In the genomic region with DNA sequence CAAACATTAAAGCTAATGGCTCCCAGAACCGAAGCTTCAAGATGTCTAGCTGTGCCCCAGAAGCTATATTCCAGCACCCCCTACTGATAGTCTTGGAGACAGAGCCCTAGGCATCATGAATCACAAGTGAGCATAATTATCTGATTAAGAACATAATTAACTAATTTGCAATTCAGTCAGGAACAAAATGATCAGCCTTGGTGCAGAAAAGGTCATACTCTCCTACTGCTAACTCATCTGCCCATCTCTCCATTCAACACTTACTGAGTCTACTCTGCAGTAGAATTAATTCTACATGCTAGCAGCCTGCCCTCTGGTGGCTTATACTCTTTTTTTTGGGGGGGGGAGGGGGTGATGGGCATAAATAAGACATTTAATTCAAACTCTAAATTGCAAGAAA, we compare ENCODE assay signal across 16 mouse cellular contexts. TPM values are rescaled to one million over a fixed set of nuclear protein-coding genes. Genes with fewer than 3 reads are reported as not detected.
DNase-seq lines count a peak whose midpoint lies in the region; TF ChIP-seq lines count a peak whose summit lies in the region.
"Had no signal": no experiment of that assay in that cellular context is flagged by ENCODE, and none has a peak within 500 bp of the region (broad histone marks: within the 10 kb centered on the region; RNA-seq: fewer than 3 reads in every experiment).

No protein-coding gene starts in this region.

- TF ChIP-seq EP300 in heart, adult 2 months (IDR thresholded peaks at IDR 0.05; ENCODE audit: insufficient read depth, low read depth, low read length): no peak

- no peaks in the 10 kb centered on the region for H3K27me3 ChIP-seq in cerebellum, adult 2 months (ENCODE audit: control insufficient read depth, insufficient read depth, low read length)
- H3K27me3 ChIP-seq in heart, adult 2 months (ENCODE audit: control insufficient read depth, insufficient read depth, low read length): no peaks in the 10 kb centered on the region
- H3K27me3 ChIP-seq: embryonic facial prominence, embryonic 13.5 days; limb, embryonic 15.5 days; neural tube, embryonic 13.5 days had no signal

- 30% methylated on average over 1 of the region's 1 CpGs for WGBS in cerebellum, adult 2 months
- 64% methylated on average over 1 of the region's 1 CpGs for WGBS in heart, adult 2 months

- no peaks in the 10 kb centered on the region for H3K36me3 ChIP-seq in heart, adult 2 months (ENCODE audit: control insufficient read depth, insufficient read depth, low read length)
- H3K36me3 ChIP-seq: embryonic facial prominence, embryonic 13.5 days; limb, embryonic 15.5 days; neural tube, embryonic 13.5 days had no signal

- H3K4me3 ChIP-seq in cerebellum, adult 2 months (replicated peaks; ENCODE audit: insufficient read depth, low read depth, low read length): no peak overlapping the region
- no peak overlapping the region for H3K4me3 ChIP-seq in heart, adult 2 months
- H3K4me3 ChIP-seq: embryonic facial prominence, embryonic 13.5 days; limb, embryonic 15.5 days; neural tube, embryonic 13.5 days had no signal

- TF ChIP-seq POLR2A in cerebellum, adult 2 months (IDR thresholded peaks at IDR 0.05; ENCODE audit: borderline replicate concordance, insufficient read depth, low read length): no peak
- TF ChIP-seq POLR2A in heart, adult 2 months (IDR thresholded peaks at IDR 0.05; ENCODE audit: insufficient read depth, low read depth, low read length): no peak

- peak in 1 of 2 experiments; percentile 34 for DNase-seq in cerebellum, adult 2 months
- no peak for DNase-seq in cerebellum, adult 11-12 months
- DNase-seq in heart, adult 2 months: no peak
- DNase-seq in heart, postnatal 10 days: no peak
- DNase-seq in 3T3-L1 (ENCODE audit: low read depth, low spot score) (peak; percentile 24), adipocyte (ENCODE audit: low spot score) (peak; percentile 30)
- no peak for DNase-seq in ovary, postnatal 14 days (ENCODE audit: low spot score)
- DNase-seq: gastrocnemius, postnatal 14 days; heart, postnatal 36 days; kidney, adult 18-20 months; kidney, postnatal 36 days; right cerebral cortex, postnatal 25 days; thymus, postnatal 25 days had no signal

- H3K27ac ChIP-seq in cerebellum, adult 2 months (ENCODE audit: insufficient read depth, low read length): no peak overlapping the region
- no peak overlapping the region for H3K27ac ChIP-seq in heart, adult 2 months
- H3K27ac ChIP-seq: embryonic facial prominence, embryonic 13.5 days; limb, embryonic 15.5 days; neural tube, embryonic 13.5 days had no signal

- H3K4me1 ChIP-seq in cerebellum, adult 2 months (ENCODE audit: control insufficient read depth, insufficient read depth, low read length): no peaks in the 10 kb centered on the region
- H3K4me1 ChIP-seq in heart, adult 2 months (ENCODE audit: control insufficient read depth, insufficient read depth, low read length): no peaks in the 10 kb centered on the region
- H3K4me1 ChIP-seq: embryonic facial prominence, embryonic 13.5 days; limb, embryonic 15.5 days; neural tube, embryonic 13.5 days had no signal

- no peaks in the 10 kb centered on the region for H3K79me2 ChIP-seq in heart, adult 2 months (replicated peaks; ENCODE audit: control insufficient read depth, insufficient read depth, low read length)

- peak; percentile 36; the same call in 1 of the 2 replicates for TF ChIP-seq CTCF in cerebellum, adult 2 months (IDR thresholded peaks at IDR 0.05; ENCODE audit: borderline replicate concordance, insufficient read depth, low read depth, low read length)
- TF ChIP-seq CTCF in heart, adult 2 months (IDR thresholded peaks at IDR 0.05): 0 out of 2 replicates have a peak, but pooled peaks have one; percentile 6

- no peak overlapping the region for H3K9ac ChIP-seq in heart, adult 2 months (ENCODE audit: low read depth, low read length)
- H3K9ac ChIP-seq: embryonic facial prominence, embryonic 13.5 days; limb, embryonic 15.5 days; neural tube, embryonic 13.5 days had no signal

- intact Hi-C loops in heart, adult 2 months (cut with DNase I): no loop called here
- intact Hi-C loops in heart, postnatal 10 days (cut with DNase I): no loop called here

RNA-seq across cellular contexts. Expression of a gene that starts 35.1 kb away (rescaled TPM):
- 12.1 and 12.8 TPM in 2 replicates for polyA plus RNA-seq in cerebellum, adult 2 months (2012; rRNA removed)
- total RNA-seq in heart, adult 2 months (2021): 1 to 10 TPM; 6.4 to 6.6 TPM
- polyA plus RNA-seq in heart, adult 2 months (2012; rRNA removed): 3.3 and 6.3 TPM in 2 replicates
- 10 to 100 TPM in 1 of 2 experiments, 1 to 10 TPM in 1; 8.8 to 11.7 TPM for total RNA-seq in heart, postnatal 10 days (2021)

RNA-seq across cellular contexts. Expression of a gene that starts 35.2 kb away (rescaled TPM):
- polyA plus RNA-seq in cerebellum, adult 2 months (2012; rRNA removed): 7.5 and 8.6 TPM in 2 replicates
- 1 to 10 TPM; 6.7 to 6.8 TPM for total RNA-seq in heart, adult 2 months (2021)
- polyA plus RNA-seq in heart, adult 2 months (2012; rRNA removed): 3.0 and 6.1 TPM in 2 replicates
- total RNA-seq in heart, postnatal 10 days (2021): 10 to 100 TPM; 11.4 to 12.1 TPM

Comparison
In these comparisons a context has a peak if more than half of its experiments do, and no peak if none do; other contexts are left out.
1. DNase-seq: peak in 3T3-L1 (single experiment) and adipocyte (single experiment); none in cerebellum, adult 11-12 months (single experiment), heart, adult 2 months (0 of 2), heart, postnatal 10 days (0 of 2) and ovary, postnatal 14 days (single experiment).